Mouse (Mus musculus): ENCODE measurements around the gene Gm21970.
A peak's percentile ranks its signal among the peaks of the same experiment; 100 is the strongest.
"Not testable (repeated sequence)": the region's sequence is repeated elsewhere in the genome, so short reads cannot be mapped to it uniquely, and the experiment has no call there.

The Gm21970 gene

DNA sequence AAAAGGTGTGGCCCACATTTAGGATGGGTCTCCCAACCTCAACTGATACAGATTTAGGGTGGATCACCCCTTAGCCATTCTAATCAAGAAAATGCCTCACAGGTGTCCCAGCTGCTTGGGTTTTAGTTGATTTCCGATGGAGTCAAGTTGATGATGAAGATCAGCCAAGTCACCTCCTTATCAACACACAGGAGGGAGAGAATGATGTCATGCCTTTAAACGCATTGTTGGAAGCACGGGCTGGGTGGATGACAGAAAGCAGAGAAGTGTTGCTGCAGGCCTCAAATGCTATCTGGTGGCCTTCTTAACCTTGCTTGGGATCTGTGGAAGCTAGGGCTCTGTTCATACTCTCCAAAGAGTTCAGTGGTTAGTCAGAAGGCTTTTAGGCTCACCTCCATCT, 42.6 kb downstream of the Gm21970 start:
- no peak for DNase-seq (ENCODE audit: extremely low read depth, insufficient read length, low spot score)

DNA sequence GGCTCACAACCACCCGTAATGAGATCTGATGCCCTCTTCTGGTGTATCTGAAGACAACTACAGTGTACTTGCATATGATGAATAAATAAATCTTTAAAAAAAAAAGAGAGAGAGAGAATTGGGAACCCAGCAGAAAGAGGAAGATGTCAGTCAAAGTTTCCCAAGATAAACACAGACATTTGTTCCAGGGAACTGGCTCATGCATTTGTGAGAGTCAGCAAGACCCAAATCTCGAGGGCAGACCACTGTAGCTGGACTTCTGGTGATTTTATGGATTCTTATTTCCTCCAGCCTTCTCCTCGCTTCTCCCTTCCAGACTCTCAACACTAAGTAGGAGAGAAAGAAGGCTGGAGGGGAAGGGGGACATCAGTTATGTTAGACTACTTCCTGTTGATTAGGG, 46.6 kb downstream of the Gm21970 start:
- no peak for DNase-seq (ENCODE audit: extremely low read depth, insufficient read length, low spot score)

GRCm38 (mm10) chr16:91438599-91438998, 47.1 kb downstream of the Gm21970 start:
- not testable (repeated sequence) for DNase-seq (ENCODE audit: extremely low read depth, insufficient read length, low spot score)

- no peak for DNase-seq (ENCODE audit: extremely low read depth, insufficient read length, low spot score)
These were observed 49.8 kb downstream of the Gm21970 start for GRCm38 (mm10) chr16:91441366-91441765.

DNA sequence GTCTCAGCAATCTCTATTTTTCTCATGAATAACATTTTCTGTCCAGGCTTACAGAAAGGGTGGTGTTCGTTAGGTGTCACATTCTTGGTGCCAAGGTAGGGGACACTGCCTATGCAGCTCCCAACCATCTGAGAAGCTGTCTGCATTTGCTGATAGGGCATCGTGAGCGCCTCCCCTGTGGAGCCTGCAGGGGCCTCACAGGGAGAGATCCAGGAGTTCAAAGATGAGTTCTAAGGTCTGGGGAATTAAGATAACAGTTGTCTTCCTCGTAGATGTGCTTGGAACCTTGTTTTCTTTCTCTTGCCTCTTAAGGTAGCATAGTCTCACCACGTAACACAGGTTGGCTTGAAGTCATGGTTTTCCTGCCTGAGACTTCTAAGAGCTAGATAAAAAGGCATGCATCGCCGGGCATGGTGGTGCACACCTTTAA, 50.3 kb downstream of the Gm21970 start:
- DNase-seq (ENCODE audit: extremely low read depth, insufficient read length, low spot score) = no peak

GRCm38 (mm10) chr16:91442446-91442845, 50.9 kb downstream of the Gm21970 start:
- no peak for DNase-seq (ENCODE audit: extremely low read depth, insufficient read length, low spot score)

- DNase-seq (ENCODE audit: extremely low read depth, insufficient read length, low spot score) = no peak
These were observed 51.7 kb downstream of the Gm21970 start for GRCm38 (mm10) chr16:91443211-91443611.

DNA sequence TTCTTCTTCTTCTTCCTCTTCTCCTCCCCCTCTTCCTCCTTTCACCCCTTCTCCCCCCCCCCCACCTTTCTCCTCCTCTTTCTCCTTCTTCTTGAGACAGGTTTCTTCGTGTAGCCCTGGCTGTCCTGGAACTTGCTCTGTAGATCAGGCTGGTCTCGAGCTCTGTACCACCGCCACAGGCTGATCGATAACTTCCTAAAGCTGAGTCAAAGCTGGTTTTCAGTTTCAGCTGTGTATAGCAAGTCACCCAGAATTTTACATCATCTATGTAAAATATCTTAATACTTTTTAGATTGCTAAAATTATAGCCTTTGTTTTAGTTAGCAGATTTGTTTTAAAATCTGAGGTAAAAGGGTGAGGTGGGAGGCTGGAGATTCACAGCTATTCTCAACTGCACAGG, 53.3 kb downstream of the Gm21970 start:
- DNase-seq (ENCODE audit: extremely low read depth, insufficient read length, low spot score) = no peak

DNA sequence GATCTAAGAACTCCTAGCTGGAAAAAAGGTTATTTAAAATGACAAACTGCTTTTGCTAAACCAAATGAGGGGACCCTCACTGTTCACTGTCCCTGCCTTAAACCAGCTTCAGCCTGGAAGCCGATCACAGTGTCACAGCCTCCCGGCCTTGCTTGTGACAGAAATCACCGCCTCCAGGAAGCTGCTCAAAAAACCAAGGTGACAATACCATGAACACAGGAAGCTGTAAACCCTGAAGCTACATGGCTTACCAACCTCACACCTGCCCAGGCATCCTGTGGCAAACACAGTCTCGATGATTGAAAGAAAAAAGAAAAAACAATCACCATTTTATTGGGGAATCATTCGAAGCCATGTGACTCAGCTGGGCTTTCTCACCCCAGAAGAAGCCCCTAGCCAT, 54.0 kb downstream of the Gm21970 start:
- no peak for DNase-seq (ENCODE audit: extremely low read depth, insufficient read length, low spot score)

- no peak for DNase-seq (ENCODE audit: extremely low read depth, insufficient read length, low spot score)
These were observed 55.4 kb downstream of the Gm21970 start for GRCm38 (mm10) chr16:91446778-91447511.

- DNase-seq (ENCODE audit: extremely low read depth, insufficient read length, low spot score) = no peak
These were observed 56.0 kb downstream of the Gm21970 start for GRCm38 (mm10) chr16:91447512-91447900.

DNA sequence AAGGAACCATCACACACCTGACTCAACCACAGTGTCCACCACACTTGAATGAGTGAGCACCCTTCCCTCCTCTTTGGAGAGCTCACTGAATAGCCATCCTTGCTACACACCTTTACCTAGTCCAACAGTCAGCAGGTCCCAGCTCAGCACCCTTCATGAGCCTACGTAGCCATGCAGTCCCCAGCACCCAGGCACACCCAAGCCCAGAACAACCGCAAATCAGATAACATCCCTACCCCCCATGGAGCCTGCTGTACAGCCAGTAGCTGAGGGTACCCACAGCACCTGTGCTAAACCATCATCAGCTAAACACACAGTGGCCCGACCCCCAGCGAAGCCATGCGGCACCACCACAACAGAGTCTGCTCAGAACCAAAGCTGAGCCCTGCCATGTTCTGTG, 56.6 kb downstream of the Gm21970 start:
- DNase-seq (ENCODE audit: extremely low read depth, insufficient read length, low spot score) = no peak

DNA sequence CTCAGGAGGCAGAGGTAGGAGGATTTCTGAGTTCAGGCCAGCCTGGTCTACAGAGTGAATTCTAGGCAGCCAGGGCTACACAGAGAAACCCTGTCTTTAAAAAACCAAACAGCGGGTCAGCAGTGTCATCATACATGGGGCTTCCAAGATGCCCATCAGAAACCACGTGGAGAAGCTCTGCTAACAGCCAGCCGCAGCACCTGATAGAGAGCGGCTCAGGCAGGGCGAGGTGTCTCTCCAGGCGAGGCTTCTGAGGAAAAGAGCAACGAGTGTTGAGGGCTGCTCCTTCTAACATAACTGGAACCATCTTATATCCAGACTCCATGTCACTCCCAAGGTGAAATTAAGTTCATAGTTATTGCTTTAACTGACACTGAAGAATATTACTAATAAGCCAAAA, 57.4 kb downstream of the Gm21970 start:
- DNase-seq (ENCODE audit: extremely low read depth, insufficient read length, low spot score) = no peak

GRCm38 (mm10) chr16:91450137-91451064, 58.9 kb downstream of the Gm21970 start:
- no peak for DNase-seq (ENCODE audit: extremely low read depth, insufficient read length, low spot score)

DNA sequence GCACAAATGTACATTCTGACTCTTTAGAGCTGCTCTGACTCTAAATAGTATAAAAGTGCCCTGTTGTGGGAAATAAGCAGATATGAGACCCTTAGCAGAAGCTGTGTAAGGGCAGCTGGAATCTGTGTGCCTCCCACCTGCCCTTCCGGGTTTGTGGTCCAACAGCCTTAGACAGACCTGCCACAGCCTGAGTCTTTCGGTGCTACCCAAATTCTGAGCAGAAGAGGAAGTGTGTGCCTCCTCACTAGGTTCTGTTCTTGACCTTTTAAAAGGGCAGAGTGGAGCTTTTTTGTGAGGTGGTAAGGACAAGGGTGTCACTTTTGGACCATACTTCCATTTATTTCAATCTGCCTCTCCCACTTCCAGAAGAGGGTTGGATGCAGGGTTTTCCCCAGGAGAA, 60.4 kb downstream of the Gm21970 start:
- no peak for DNase-seq (ENCODE audit: extremely low read depth, insufficient read length, low spot score)

GRCm38 (mm10) chr16:91452363-91452896, 60.9 kb downstream of the Gm21970 start:
- peak; percentile 51 for DNase-seq (ENCODE audit: extremely low read depth, insufficient read length, low spot score)

DNA sequence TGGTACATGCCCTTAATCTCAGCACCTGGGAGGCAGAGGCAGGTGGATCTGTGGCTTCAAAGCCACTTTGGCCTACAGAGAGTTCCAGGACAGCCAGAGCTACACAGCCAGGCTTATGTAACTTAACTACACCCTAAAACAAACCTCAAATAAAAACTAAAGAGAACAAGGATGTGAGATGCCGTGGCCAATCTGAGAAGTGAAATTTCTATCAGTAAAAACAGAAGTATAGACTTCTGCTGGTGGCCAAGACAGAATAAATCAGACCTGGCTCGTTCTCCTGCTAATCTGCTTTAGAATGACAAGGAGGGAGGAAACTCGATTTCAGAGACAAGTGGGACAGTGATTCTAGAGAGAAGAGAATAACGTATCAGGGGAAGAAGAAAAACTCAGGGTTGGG, 64.3 kb downstream of the Gm21970 start:
- no peak for DNase-seq (ENCODE audit: extremely low read depth, insufficient read length, low spot score)

- no peak for DNase-seq (ENCODE audit: extremely low read depth, insufficient read length, low spot score)
These were observed 66.8 kb downstream of the Gm21970 start for GRCm38 (mm10) chr16:91458301-91458746.

GRCm38 (mm10) chr16:91458976-91459375, 67.5 kb downstream of the Gm21970 start:
- no peak for DNase-seq (ENCODE audit: extremely low read depth, insufficient read length, low spot score)

GRCm38 (mm10) chr16:91459396-91459795, 67.9 kb downstream of the Gm21970 start:
- DNase-seq (ENCODE audit: extremely low read depth, insufficient read length, low spot score) = no peak

DNA sequence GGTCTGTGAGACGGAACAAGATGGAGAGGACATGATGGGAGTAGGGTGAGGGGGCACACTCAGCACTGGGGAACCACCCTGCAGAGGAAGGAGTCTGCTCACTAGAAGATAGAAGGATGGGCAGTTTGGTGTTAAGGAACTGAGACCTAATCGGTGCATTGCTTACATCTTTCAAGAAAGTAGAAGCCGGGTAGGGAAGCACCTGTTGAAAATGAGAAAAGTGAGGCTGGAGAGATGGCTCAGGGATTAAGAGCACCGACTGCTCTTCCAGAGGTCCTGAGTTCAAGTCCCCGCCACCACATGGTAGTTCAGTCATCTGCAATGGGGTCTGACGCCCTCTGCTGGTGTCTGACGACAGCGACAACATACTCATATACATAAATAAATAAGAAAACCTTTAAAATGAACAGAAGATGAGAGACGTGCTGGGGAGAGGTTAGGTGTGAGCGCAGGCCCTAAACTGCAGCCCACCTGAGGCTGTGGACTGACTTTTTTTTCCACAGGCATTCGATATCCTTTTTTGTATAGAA, 68.4 kb downstream of the Gm21970 start:
- DNase-seq (ENCODE audit: extremely low read depth, insufficient read length, low spot score) = no peak
